Mouse (Mus musculus): Measurements from ENCODE around the gene Notch2. TPM values are rescaled to one million over a fixed set of nuclear protein-coding genes. Genes with fewer than 3 reads are reported as not detected.

Gene Notch2
- polyA plus RNA-seq, 1 experiment, result not detected

DNA sequence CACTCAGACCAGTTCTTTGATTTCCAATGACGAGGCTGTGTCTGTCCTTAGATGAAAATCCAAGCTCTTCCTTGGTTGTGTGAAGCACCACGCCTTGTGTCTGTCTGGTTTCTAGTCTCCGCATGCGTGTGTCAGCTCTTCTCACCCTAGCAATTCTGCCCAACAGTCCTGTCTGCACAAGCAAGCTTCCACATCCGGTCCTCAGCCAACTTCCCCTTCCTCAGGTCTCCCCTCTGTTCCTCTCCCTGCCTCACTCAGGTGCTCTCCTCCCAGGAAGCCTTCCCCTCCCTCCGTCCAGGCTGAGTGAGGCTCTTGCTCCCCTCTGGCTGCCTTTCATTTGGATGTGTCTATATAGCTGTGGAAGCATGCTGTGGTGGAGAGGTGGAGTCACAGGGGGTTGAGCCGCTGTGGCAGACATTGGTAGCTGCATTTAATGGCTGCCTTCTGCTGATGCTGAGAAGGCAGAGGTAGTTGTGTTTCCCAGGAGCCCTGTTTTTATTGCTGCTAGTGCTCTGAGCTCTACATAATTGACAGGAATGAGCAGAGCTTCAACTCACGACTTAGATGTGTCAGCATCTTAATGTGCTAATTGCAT is 70.8 kb downstream of the Notch2 start:
- TF ChIP-seq GATA1 (IDR thresholded peaks at IDR 0.05; ENCODE audit: low read length), result no peak

GRCm38 (mm10) chr3:98084870-98085269 is 71.5 kb downstream of the Notch2 start:
- TF ChIP-seq GATA1 (IDR thresholded peaks at IDR 0.05; ENCODE audit: low read length), result no peak

GRCm38 (mm10) chr3:98085812-98086268 is 72.5 kb downstream of the Notch2 start:
- no peak for TF ChIP-seq GATA1 (IDR thresholded peaks at IDR 0.05; ENCODE audit: low read length)

- TF ChIP-seq GATA1 (IDR thresholded peaks at IDR 0.05; ENCODE audit: low read length), result no peak
Observed at GRCm38 (mm10) chr3:98086441-98086840, 73.1 kb downstream of the Notch2 start.

DNA sequence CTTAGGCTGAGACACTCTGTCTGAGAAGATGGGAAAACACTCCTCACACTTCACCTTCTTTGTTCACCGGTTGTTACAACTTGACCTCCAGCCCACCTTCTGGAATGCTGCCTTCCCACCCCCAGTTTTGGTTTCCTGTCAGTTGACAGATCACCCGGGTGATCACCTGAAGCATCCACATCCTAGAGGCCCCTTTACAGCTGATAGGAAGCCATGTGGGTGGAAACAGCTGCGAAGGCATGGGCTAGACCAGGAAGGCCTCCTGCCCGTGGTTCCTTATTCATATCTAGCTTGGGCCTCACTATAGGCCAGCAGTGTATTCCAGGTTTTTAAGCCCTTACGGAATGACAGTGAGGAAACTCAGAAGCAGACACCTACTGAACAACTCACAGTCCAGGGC is 73.5 kb downstream of the Notch2 start:
- no peak for TF ChIP-seq GATA1 (IDR thresholded peaks at IDR 0.05; ENCODE audit: low read length)

DNA sequence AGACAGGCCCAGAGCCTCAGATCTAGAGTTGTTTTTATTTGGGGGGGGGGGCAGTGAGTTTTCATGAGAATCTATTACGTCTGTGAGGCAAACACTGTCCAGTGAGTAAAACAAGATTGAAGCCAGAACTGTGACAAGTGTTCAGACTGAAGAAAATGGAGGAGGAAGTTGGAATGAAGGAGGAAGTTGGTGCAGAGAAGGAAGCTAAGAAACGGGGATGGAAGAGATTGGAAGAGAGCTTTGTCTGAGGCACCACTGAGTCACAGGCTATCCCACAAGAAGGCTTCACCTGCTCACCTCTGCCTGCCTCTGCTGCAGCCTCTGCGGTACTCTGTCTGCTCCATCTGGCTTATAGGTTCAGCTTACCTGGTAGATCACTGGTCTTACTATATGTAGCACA is 74.2 kb downstream of the Notch2 start:
- TF ChIP-seq GATA1 (IDR thresholded peaks at IDR 0.05; ENCODE audit: low read length), result no peak

DNA sequence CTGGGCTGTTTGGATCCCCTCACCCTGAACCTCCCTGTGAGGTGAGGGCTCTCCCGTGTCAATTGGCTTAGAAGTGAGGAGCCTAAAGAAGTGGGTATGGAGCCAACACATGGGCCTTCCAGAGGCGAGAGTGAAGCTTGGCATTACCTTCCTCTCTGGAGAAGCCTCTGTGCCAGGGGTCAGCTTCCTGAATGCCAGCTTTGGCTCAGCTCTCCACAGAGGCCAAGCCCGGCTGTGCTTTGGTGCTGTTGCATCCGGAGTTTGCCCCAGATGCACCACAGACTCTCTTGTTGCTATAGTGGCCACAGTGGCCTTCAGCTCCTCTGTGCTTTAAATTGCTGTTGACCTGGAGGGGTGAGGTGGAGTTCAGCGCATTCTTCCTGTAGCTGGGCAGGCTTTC is 76.4 kb downstream of the Notch2 start:
- no peak for TF ChIP-seq GATA1 (IDR thresholded peaks at IDR 0.05; ENCODE audit: low read length)

GRCm38 (mm10) chr3:98090129-98090528 is 76.8 kb downstream of the Notch2 start:
- TF ChIP-seq GATA1 (IDR thresholded peaks at IDR 0.05; ENCODE audit: low read length), result no peak

GRCm38 (mm10) chr3:98092680-98093370 is 79.5 kb downstream of the Notch2 start:
- TF ChIP-seq GATA1 (IDR thresholded peaks at IDR 0.05; ENCODE audit: low read length), result no peak

- no peak for TF ChIP-seq GATA1 (IDR thresholded peaks at IDR 0.05; ENCODE audit: low read length)
Observed at GRCm38 (mm10) chr3:98093954-98094353, 80.6 kb downstream of the Notch2 start.

- TF ChIP-seq GATA1 (IDR thresholded peaks at IDR 0.05; ENCODE audit: low read length), result no peak
Observed at GRCm38 (mm10) chr3:98094629-98095583, 81.6 kb downstream of the Notch2 start.

GRCm38 (mm10) chr3:98096981-98097380 is 83.7 kb downstream of the Notch2 start:
- no peak for TF ChIP-seq GATA1 (IDR thresholded peaks at IDR 0.05; ENCODE audit: low read length)

DNA sequence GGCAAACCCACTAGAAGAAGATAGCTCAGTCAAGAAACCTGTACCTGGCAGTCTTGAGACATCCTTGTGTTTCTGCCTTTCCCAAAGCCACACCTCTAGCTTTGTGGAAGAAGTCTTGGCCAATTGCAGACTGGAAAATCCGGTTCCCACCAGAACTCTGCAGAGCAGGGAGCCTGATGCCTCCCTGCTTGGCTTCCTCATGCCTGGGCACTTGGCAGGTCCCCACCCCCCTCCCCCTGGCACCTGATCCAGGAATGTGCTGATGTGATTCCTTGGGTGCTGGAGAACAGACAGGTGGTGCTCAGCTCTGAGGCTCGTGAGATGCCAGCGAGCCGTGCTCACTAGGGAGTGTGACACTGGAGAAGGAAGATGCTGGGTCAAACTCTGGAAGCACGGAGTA is 85.3 kb downstream of the Notch2 start:
- no peak for TF ChIP-seq GATA1 (IDR thresholded peaks at IDR 0.05; ENCODE audit: low read length)

DNA sequence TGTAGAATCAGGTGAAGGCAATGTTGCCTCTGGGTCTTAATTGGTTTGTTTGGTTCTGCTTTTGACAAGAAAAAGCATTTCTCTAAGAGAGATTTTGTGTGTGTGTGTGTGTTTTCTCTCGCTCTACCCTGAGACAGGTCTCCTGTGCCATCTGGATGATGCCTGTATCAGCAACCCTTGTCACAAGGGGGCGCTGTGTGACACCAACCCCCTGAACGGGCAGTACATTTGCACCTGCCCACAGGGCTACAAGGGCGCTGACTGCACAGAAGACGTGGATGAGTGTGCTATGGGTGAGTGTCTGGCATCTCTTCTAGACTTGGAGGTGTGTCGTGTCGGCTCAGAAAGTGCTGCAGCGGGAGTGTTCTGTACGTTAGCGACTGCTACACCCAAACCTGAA is 86.0 kb downstream of the Notch2 start:
- no peak for TF ChIP-seq GATA1 (IDR thresholded peaks at IDR 0.05; ENCODE audit: low read length)

DNA sequence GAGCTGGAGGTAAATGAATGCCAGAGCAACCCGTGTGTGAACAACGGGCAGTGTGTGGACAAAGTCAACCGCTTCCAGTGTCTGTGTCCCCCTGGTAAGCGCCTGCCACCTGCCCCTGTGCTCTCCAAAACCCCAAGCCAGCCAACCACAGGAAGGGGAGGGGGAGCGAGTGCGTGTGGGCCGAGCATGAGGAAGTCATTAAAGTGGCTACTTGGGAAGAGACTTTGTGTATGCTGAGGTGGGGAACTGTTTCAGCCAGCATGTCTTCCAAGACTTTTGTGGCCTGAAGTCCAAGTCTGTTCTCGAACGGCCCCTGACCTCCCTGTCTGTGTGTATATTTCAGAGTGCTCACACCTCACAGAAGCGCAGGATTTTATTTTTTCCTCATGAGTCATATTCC is 88.2 kb downstream of the Notch2 start:
- TF ChIP-seq GATA1 (IDR thresholded peaks at IDR 0.05; ENCODE audit: low read length), result no peak

GRCm38 (mm10) chr3:98104851-98105471 is 91.6 kb downstream of the Notch2 start:
- no peak for TF ChIP-seq GATA1 (IDR thresholded peaks at IDR 0.05; ENCODE audit: low read length)
